Mouse (Mus musculus): ENCODE data around the gene Supt4a. TPM values are rescaled to one million over a fixed set of nuclear protein-coding genes. Genes with fewer than 3 reads are reported as not detected.

Supt4a gene
- polyA plus RNA-seq, 1 experiment from 2014 or later: 191 TPM

- Histone ChIP-seq H3K27ac (peak overlapping the region; percentile 71), H3K4me1 (peaks cover 24% of the 10 kb centered on the region), H3K36me3 (no peaks in the 10 kb centered on the region), H3K4me3 (peak overlapping the region; percentile 46), H3K27me3 (ENCODE audit: low read depth, poor library complexity, severe bottlenecking) (peaks cover 32% of the 10 kb centered on the region), H3K9me3 (replicated peaks) (no peaks in the 10 kb centered on the region)
- 5% methylated on average over 21 of the region's 21 CpGs for WGBS
- DNase-seq (ENCODE audit: low spot score): peak; percentile 79
Measured at GRCm38 (mm10) chr11:87709513-87710261, 27.7 kb upstream of the Supt4a start.

- Histone ChIP-seq H3K27ac (peak overlapping the region; percentile 71), H3K36me3 (no peaks in the 10 kb centered on the region), H3K4me1 (peaks cover 24% of the 10 kb centered on the region), H3K27me3 (ENCODE audit: low read depth, poor library complexity, severe bottlenecking) (peaks cover 32% of the 10 kb centered on the region), H3K4me3 (peak overlapping the region; percentile 46), H3K9me3 (replicated peaks) (no peaks in the 10 kb centered on the region)
- WGBS: 44% methylated on average over 7 of the region's 7 CpGs
- DNase-seq (ENCODE audit: low spot score): no peak
Measured at GRCm38 (mm10) chr11:87710262-87710615, 27.1 kb upstream of the Supt4a start.

- WGBS: 89% methylated on average over 4 of the region's 4 CpGs
Measured at GRCm38 (mm10) chr11:87712188-87712587, 25.2 kb upstream of the Supt4a start.

GRCm38 (mm10) chr11:87715999-87716398 lies 21.4 kb upstream of the Supt4a start:
- Histone ChIP-seq H3K4me1 (peaks cover 7% of the 10 kb centered on the region), H3K4me3 (no peak overlapping the region), H3K9me3 (replicated peaks) (no peaks in the 10 kb centered on the region), H3K27ac (no peak overlapping the region), H3K27me3 (ENCODE audit: low read depth, poor library complexity, severe bottlenecking) (peaks cover 6% of the 10 kb centered on the region; the same call in 1 of the 2 replicates), H3K36me3 (no peaks in the 10 kb centered on the region)
- 85% methylated on average over 4 of the region's 4 CpGs for whole genome bisulfite sequencing
- DNase-seq (ENCODE audit: low spot score): no peak

More at GRCm38 (mm10) chr11:87712188-87712587, 25.2 kb upstream of the Supt4a start:
- Histone ChIP-seq H3K4me1 (peaks cover 24% of the 10 kb centered on the region), H3K27ac (no peak overlapping the region), H3K27me3 (ENCODE audit: low read depth, poor library complexity, severe bottlenecking) (peaks cover 32% of the 10 kb centered on the region), H3K4me3 (no peak overlapping the region), H3K9me3 (replicated peaks) (no peaks in the 10 kb centered on the region), H3K36me3 (no peaks in the 10 kb centered on the region)
- DNase-seq (ENCODE audit: low spot score): no peak

GRCm38 (mm10) chr11:87719526-87719925 lies 17.8 kb upstream of the Supt4a start:
- Histone ChIP-seq H3K9me3 (replicated peaks) (no peaks in the 10 kb centered on the region), H3K4me1 (no peaks in the 10 kb centered on the region), H3K27ac (no peak overlapping the region), H3K4me3 (no peak overlapping the region), H3K36me3 (no peaks in the 10 kb centered on the region), H3K27me3 (ENCODE audit: low read depth, poor library complexity, severe bottlenecking) (no peaks in the 10 kb centered on the region)
- DNase-seq (ENCODE audit: low spot score): no peak
- 83% methylated on average over 7 of the region's 7 CpGs for WGBS

GRCm38 (mm10) chr11:87720324-87720723 lies 17.0 kb upstream of the Supt4a start:
- Histone ChIP-seq H3K4me3 (no peak overlapping the region), H3K4me1 (peaks cover 5% of the 10 kb centered on the region; the same call in 1 of the 2 replicates), H3K9me3 (replicated peaks) (no peaks in the 10 kb centered on the region), H3K27ac (no peak overlapping the region), H3K27me3 (ENCODE audit: low read depth, poor library complexity, severe bottlenecking) (no peaks in the 10 kb centered on the region), H3K36me3 (no peaks in the 10 kb centered on the region)
- whole genome bisulfite sequencing: 58% methylated on average over 9 of the region's 9 CpGs
- DNase-seq (ENCODE audit: low spot score): no peak

- 77% methylated on average over 9 of the region's 9 CpGs for WGBS
- Histone ChIP-seq H3K9me3 (replicated peaks) (no peaks in the 10 kb centered on the region), H3K4me3 (no peak overlapping the region), H3K36me3 (no peaks in the 10 kb centered on the region), H3K27ac (no peak overlapping the region), H3K4me1 (peaks cover 10% of the 10 kb centered on the region), H3K27me3 (ENCODE audit: low read depth, poor library complexity, severe bottlenecking) (no peaks in the 10 kb centered on the region)
- no peak for DNase-seq (ENCODE audit: low spot score)
Measured at GRCm38 (mm10) chr11:87720839-87721238, 16.5 kb upstream of the Supt4a start.

GRCm38 (mm10) chr11:87722168-87722567 lies 15.2 kb upstream of the Supt4a start:
- Histone ChIP-seq H3K4me1 (peaks cover 23% of the 10 kb centered on the region), H3K9me3 (replicated peaks) (no peaks in the 10 kb centered on the region), H3K27me3 (ENCODE audit: low read depth, poor library complexity, severe bottlenecking) (no peaks in the 10 kb centered on the region), H3K36me3 (no peaks in the 10 kb centered on the region), H3K27ac (no peak overlapping the region), H3K4me3 (no peak overlapping the region)
- WGBS: 84% methylated on average over 3 of the region's 3 CpGs
- no peak for DNase-seq (ENCODE audit: low spot score)

- no peaks in the 10 kb centered on the region for H3K36me3 ChIP-seq
- no peak overlapping the region for H3K27ac ChIP-seq
- WGBS: 88% methylated on average over 4 of the region's 4 CpGs
- no peak overlapping the region for H3K4me3 ChIP-seq
- H3K27me3 ChIP-seq (ENCODE audit: low read depth, poor library complexity, severe bottlenecking): no peaks in the 10 kb centered on the region
- DNase-seq (ENCODE audit: low spot score): no peak
- H3K4me1 ChIP-seq: peaks cover 23% of the 10 kb centered on the region
- H3K9me3 ChIP-seq (replicated peaks): no peaks in the 10 kb centered on the region
Measured at GRCm38 (mm10) chr11:87722891-87723290, 14.5 kb upstream of the Supt4a start.

- peaks cover 23% of the 10 kb centered on the region for H3K4me1 ChIP-seq
- no peaks in the 10 kb centered on the region for H3K36me3 ChIP-seq
- no peaks in the 10 kb centered on the region for H3K27me3 ChIP-seq (ENCODE audit: low read depth, poor library complexity, severe bottlenecking)
- no peak for DNase-seq (ENCODE audit: low spot score)
- no peaks in the 10 kb centered on the region for H3K9me3 ChIP-seq (replicated peaks)
- peak overlapping the region; percentile 74 for H3K27ac ChIP-seq
- peak overlapping the region; percentile 11; the same call in 1 of the 2 replicates for H3K4me3 ChIP-seq
Measured at GRCm38 (mm10) chr11:87725515-87725914, 11.8 kb upstream of the Supt4a start.

GRCm38 (mm10) chr11:87725964-87726562 lies 11.3 kb upstream of the Supt4a start:
- Histone ChIP-seq H3K27me3 (ENCODE audit: low read depth, poor library complexity, severe bottlenecking) (no peaks in the 10 kb centered on the region), H3K27ac (peak overlapping the region; percentile 74), H3K36me3 (no peaks in the 10 kb centered on the region), H3K4me3 (peak overlapping the region; percentile 11; the same call in 1 of the 2 replicates), H3K9me3 (replicated peaks) (no peaks in the 10 kb centered on the region), H3K4me1 (peaks cover 23% of the 10 kb centered on the region)
- peak; percentile 56 for DNase-seq (ENCODE audit: low spot score)
- 11% methylated on average over 6 of the region's 6 CpGs for WGBS

GRCm38 (mm10) chr11:87727021-87727420 lies 10.3 kb upstream of the Supt4a start:
- H3K9me3 ChIP-seq (replicated peaks): no peaks in the 10 kb centered on the region
- H3K27ac ChIP-seq: peak overlapping the region; percentile 74
- no peaks in the 10 kb centered on the region for H3K36me3 ChIP-seq
- H3K4me3 ChIP-seq: no peak overlapping the region
- no peaks in the 10 kb centered on the region for H3K27me3 ChIP-seq (ENCODE audit: low read depth, poor library complexity, severe bottlenecking)
- DNase-seq (ENCODE audit: low spot score): no peak
- H3K4me1 ChIP-seq: peaks cover 23% of the 10 kb centered on the region
- 66% methylated on average over 11 of the region's 11 CpGs for WGBS

- H3K4me3 ChIP-seq: no peak overlapping the region
- H3K4me1 ChIP-seq: peaks cover 23% of the 10 kb centered on the region
- H3K36me3 ChIP-seq: no peaks in the 10 kb centered on the region
- DNase-seq (ENCODE audit: low spot score): no peak
- WGBS: 59% methylated on average over 4 of the region's 4 CpGs
- peak overlapping the region; percentile 74 for H3K27ac ChIP-seq
- H3K9me3 ChIP-seq (replicated peaks): no peaks in the 10 kb centered on the region
- no peaks in the 10 kb centered on the region for H3K27me3 ChIP-seq (ENCODE audit: low read depth, poor library complexity, severe bottlenecking)
Measured at GRCm38 (mm10) chr11:87727471-87727870, 9.9 kb upstream of the Supt4a start.

All from limb, embryonic 10.5 days (tissue).